Comparison of ENCODE assay signal across 35 mouse cellular contexts in genomic region chr11:43509878-43510277, GRCm38 (mm10). TPM values are rescaled to one million over a fixed set of nuclear protein-coding genes. Genes with fewer than 3 reads are reported as not detected.
"Had no signal": no experiment of that assay in that cellular context is flagged by ENCODE, and none has a peak within 500 bp of the region (broad histone marks: within the 10 kb centered on the region; RNA-seq: fewer than 3 reads in every experiment).

No protein-coding gene starts in this region.

- ATAC-seq: hindbrain, embryonic 16.5 days; hindbrain, postnatal 0 days; inflammation-experienced regulatory T-cells, adult 6 months; intestine, embryonic 15.5 days; intestine, embryonic 16.5 days; intestine, postnatal 0 days had no signal

- DNase-seq: heart, postnatal 10 days; heart, postnatal 14 days; heart, postnatal 36 days; heart, postnatal 4 days; kidney, adult 11 months; kidney, adult 18-20 months; kidney, adult 2 months; kidney, adult 8-10 months; kidney, adult 9 months; kidney, postnatal 10 days; kidney, postnatal 14 days; kidney, postnatal 25 days; kidney, postnatal 36 days; kidney, postnatal 4 days; layer of hippocampus, adult 9-11 months; layer of hippocampus, postnatal 36 days had no signal

- H3K9me3 ChIP-seq: heart, embryonic 10.5 days; heart, embryonic 12.5 days; heart, embryonic 13.5 days; heart, embryonic 15.5 days; hindbrain, embryonic 10.5 days; hindbrain, embryonic 12.5 days; hindbrain, embryonic 15.5 days; intestine, embryonic 15.5 days; kidney, embryonic 15.5 days had no signal

- H3K4me1 ChIP-seq: heart, embryonic 10.5 days; heart, embryonic 12.5 days; heart, embryonic 13.5 days; heart, embryonic 15.5 days; hindbrain, embryonic 10.5 days; hindbrain, embryonic 12.5 days; hindbrain, embryonic 15.5 days; intestine, embryonic 15.5 days; kidney, embryonic 15.5 days had no signal

- H3K4me2 ChIP-seq: heart, embryonic 11.5 days; heart, embryonic 12.5 days; heart, embryonic 13.5 days; heart, embryonic 15.5 days; hindbrain, embryonic 12.5 days; hindbrain, embryonic 14.5 days; hindbrain, embryonic 15.5 days; intestine, embryonic 15.5 days; kidney, embryonic 15.5 days had no signal

- H3K27me3 ChIP-seq: heart, embryonic 12.5 days; heart, embryonic 13.5 days; heart, embryonic 15.5 days; hindbrain, embryonic 12.5 days; hindbrain, embryonic 15.5 days; intestine, embryonic 15.5 days; kidney, embryonic 15.5 days had no signal

- H3K4me3 ChIP-seq: heart, embryonic 10.5 days; heart, embryonic 12.5 days; heart, embryonic 13.5 days; heart, embryonic 15.5 days; hindbrain, embryonic 10.5 days; hindbrain, embryonic 12.5 days; hindbrain, embryonic 15.5 days; intestine, embryonic 15.5 days; kidney, embryonic 15.5 days; layer of hippocampus, adult 2 months had no signal

- H3K27ac ChIP-seq: heart, embryonic 10.5 days; heart, embryonic 13.5 days; heart, embryonic 15.5 days; hindbrain, embryonic 10.5 days; hindbrain, embryonic 12.5 days; hindbrain, embryonic 14.5 days; hindbrain, embryonic 15.5 days; hindbrain, postnatal 0 days; intestine, embryonic 15.5 days; kidney, embryonic 15.5 days; kidney, postnatal 0 days; layer of hippocampus, adult 2 months had no signal

- H3K9ac ChIP-seq: heart, embryonic 12.5 days; heart, embryonic 13.5 days; heart, embryonic 15.5 days; hindbrain, embryonic 12.5 days; hindbrain, embryonic 14.5 days; hindbrain, embryonic 15.5 days; intestine, embryonic 15.5 days; kidney, embryonic 15.5 days had no signal

- H3K36me3 ChIP-seq: heart, embryonic 10.5 days; heart, embryonic 12.5 days; heart, embryonic 13.5 days; heart, embryonic 15.5 days; hindbrain, embryonic 10.5 days; hindbrain, embryonic 12.5 days; hindbrain, embryonic 15.5 days; intestine, embryonic 15.5 days; kidney, embryonic 15.5 days had no signal

RNA-seq across cellular contexts. Expression of gene Ccnjl, which starts 18.7 kb away (rescaled TPM):
- polyA plus RNA-seq: inflammation-experienced regulatory T-cells, adult 6 months had no signal

RNA-seq across cellular contexts. Expression of gene C1qtnf2, which starts 35.8 kb away (rescaled TPM):
- total RNA-seq: hematopoietic stem cell, adult 5-6 weeks had no signal
- polyA plus RNA-seq: inflammation-experienced regulatory T-cells, adult 6 months had no signal
